Mouse (Mus musculus) spleen, postnatal 10 days (tissue): ENCODE data around the gene 1110065P20Rik.

Source experiments
- DNase-seq, 2 experiments: peaks; one replicate each; pipeline ENCODE4 v3.0.0; 2021 to 2022; ENCODE audit warnings: low spot score in 2 of 2

Gene 1110065P20Rik

GRCm38 (mm10) chr4:124840998-124841397 lies 10.0 kb downstream of the 1110065P20Rik start:
- DNase-seq: peak in 1 of 2 experiments; percentile 53

GRCm38 (mm10) chr4:124838035-124838700 lies 12.8 kb downstream of the 1110065P20Rik start:
- DNase-seq: no peak

- DNase-seq: no peak
Measured at GRCm38 (mm10) chr4:124832796-124833195, 18.2 kb downstream of the 1110065P20Rik start.

DNA sequence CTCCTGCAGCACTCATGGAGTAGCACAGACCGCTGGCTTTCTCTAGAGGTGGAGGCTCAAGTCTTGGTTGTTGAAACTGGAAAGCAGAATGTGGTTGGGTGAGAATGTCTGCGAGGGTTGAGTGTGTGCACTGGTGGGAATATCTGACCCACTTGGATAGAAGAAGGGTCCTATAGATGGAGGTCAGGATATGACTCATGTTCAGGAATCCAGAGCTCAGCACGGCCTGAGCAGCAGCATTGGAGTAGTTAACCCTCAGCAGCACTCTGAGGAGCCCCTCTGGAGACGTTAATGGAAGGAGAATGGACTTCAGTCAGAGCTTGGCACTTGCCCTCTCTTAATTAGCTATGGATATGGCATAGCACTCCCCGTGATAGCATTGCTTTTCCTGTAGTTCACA lies 21.3 kb downstream of the 1110065P20Rik start:
- no peak for DNase-seq

- DNase-seq: no peak
Measured at GRCm38 (mm10) chr4:124825371-124825965, 25.5 kb downstream of the 1110065P20Rik start.

- DNase-seq: no peak
Measured at GRCm38 (mm10) chr4:124824967-124825366, 26.0 kb downstream of the 1110065P20Rik start.

DNA sequence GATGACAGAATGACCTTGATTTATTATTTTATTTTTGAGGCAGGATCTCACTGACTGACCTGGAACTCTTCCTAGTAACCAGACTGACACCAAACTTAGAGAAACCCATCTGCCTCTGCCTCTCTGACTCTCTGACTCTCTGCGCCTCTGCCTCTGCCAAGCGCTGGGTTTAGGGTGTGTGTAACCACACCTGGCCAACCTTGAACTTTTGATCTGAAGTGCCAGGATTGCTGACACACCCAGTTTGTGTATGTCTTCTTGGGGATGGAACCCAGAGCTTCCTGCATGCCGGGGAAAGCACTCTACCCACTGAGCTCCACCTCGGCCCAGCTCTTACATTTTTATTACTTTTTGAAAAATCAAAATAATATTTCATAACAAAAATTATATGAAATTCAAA lies 32.2 kb downstream of the 1110065P20Rik start:
- no peak for DNase-seq

DNA sequence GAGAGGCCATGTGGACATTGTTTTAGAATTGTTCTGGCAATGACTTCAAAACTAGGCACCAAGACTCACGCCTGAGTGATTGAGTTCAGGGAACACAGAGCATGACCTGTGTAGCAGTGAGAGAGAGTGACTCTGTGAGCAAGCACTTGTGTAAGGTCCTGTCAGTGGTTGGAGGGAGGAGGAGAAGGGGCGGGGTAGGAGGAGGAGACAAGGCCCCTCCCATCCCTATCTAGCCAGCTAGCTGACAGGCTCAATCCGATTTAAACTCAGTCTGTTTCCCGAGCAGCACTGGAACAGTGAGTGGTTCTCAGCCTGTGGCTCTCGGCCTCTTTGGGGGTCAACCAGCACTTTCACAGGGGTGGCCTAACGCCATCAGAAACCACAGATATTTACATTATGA lies 33.2 kb downstream of the 1110065P20Rik start:
- DNase-seq: peak in 1 of 2 experiments; percentile 43

DNA sequence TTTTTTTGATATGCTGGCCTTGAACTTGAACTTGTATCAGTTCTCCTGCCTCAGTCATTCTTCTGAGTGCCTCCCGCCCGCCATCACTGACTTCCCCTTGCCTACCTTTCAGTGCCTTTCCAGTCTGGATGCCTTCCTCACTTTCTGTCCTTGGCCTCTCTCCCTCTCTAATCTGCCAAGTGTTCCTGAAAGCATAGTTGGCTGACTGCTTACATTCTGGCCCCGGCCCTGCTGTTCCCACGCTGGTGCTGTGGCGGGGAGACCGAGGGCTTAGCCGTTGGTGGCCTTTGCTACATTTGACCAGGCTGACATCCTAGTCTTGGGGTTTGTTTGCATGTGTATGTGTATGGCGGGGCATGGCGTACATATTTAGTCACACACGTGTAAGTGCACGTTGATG lies 35.1 kb downstream of the 1110065P20Rik start:
- no peak for DNase-seq

- DNase-seq: no peak
Measured at GRCm38 (mm10) chr4:124811347-124811975, 39.5 kb downstream of the 1110065P20Rik start.

- no peak for DNase-seq
Measured at GRCm38 (mm10) chr4:124810056-124810455, 40.9 kb downstream of the 1110065P20Rik start.

DNA sequence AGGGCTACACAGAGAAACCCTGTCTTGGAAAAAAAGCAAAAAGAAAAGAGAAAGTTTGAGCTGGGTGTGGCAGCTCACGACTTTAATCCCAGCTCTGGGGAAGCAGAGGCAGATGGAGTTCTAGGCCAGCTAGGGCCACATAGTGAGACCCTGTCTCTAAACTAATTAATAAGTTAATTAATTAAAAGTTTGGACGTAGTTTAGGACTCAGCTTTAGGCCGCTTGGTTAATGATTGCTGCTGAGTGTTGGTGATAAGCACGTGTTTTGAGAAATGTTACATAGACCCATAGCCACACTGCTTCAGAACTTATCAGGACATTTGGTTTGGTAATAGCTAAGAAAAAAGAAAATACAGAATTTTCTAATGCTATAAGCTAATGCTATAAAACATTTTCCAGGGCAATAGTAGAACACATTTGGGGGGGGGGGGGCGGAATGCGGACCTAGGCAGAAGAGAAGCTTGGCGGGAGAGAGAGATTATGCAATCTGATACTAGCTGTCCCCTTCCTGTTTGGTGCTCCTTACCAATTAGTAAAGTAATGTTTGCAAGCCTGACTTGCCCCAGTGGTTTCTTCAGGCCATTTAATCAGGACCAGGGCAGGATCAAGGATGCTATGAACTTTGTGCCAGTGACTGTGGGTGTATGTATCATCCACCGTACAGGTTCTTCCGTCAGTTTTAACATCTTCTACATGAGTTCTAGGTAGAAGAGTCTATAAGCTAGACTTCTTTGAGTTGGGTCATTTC lies 41.7 kb downstream of the 1110065P20Rik start:
- DNase-seq: no peak

DNA sequence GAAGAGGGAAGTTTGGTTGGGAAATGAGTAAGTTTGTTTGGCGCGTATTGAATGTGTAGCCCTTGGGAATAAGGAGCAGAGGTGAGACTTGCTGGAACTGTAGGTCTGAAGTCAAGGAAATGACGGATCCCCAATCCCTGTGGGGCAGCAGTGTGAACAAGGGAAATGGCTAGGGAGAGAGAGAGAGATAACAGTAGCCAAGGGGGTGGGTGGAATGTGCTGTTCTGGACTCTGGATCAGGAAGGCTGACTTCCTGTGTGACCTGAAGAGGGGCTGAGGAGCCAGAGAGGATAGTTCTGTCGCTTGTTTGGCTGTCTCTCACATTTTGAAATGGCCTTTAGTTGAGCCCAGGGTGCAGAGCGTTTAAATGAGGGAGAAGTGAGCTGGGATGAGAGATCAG lies 42.5 kb downstream of the 1110065P20Rik start:
- no peak for DNase-seq

GRCm38 (mm10) chr4:124803406-124803805 lies 47.6 kb downstream of the 1110065P20Rik start:
- no peak for DNase-seq

DNA sequence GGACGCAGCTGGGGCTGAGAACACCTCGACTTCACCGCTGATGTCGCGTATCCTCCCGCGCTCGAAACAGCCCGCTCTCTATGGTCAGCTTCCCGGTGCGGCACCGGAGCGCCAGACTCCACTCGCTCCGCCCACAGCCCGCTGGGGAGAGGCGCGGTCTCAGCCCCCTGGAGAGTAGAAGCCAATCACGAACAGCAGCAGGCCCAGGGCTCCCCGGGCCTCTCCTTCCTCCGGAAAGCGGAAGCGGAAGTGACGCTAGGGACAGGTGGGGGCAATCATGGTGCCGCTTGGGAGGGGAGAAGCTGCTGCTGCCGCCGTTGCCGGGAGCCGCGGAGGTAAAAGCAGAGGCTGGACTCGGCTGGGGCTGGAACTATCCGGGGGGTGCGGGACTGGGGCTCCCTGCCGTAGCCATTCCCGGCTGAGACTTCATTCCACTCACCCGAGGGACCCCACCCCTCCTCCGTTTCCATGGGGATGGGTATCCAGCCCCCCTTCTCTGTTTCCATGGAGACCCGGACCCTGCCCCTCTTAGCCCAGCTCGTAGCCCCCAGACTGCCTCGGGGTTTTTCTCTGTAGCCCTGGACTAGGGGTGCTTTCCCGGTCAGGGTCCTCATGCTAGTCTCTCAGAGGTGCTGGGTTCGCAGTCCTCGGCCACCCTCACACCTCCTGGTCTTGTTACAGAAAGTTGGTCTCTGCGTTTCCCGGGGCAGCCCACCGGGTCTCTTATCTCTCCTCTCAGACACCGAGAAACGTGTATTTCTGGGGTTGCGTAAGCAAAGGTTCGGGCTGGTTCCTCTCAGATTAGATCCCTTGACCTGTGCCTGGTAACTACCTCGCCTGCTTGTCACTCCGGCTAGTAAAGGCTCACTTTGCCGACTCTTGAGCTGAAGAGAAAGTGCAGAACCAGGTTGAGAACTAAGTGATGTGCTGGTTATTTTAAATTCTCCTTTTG lies 48.4 kb downstream of the 1110065P20Rik start:
- peak; percentile 92 to 98 for DNase-seq

DNA sequence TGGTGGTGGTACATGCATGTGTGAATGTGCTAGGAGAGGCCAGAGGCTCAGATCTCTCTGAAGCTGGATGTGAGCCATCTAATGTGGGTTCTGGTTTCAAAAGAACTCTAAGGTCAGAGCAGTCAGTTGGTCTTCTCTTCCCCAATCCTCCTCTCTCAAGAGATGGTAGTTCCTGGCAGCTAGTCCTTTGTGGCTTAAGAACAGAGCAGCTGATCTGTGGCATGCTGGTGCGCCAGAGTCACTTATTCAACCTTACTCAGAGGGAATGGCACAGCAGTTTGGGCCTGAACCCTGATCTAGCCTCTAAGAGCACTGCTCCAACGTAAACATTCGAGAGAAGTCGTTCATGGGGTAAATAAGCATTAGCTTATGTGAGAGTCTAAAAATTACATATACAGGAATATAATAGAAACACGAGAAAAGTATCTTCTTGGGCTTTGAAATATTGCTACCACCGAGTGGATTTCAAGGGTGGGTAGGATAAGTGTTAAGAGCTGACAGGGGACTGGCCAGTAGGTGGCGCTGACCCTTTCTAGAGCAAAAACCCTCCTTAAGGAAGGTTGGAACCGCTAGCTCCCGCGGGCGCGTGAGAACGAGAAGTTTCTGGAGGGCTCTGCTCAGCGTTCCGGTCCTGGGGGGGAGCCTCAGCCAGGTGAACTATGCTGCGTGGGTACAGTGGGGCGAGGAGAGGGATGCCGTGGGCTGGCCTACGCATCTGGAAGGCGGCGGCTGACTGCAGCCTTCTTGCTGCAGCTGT lies 49.3 kb downstream of the 1110065P20Rik start, which contains the start of gene Mtf1:
Gene Mtf1 (plus strand): TSS at position 553 of the 757 bp plus-strand sequence.
- peak; percentile 89 to 96 for DNase-seq
